Mouse (Mus musculus) 416B (cell line): ENCODE measurements around the gene Sar1b.

Experiments used
- DNase-seq: peaks from one replicate; pipeline ENCODE4 v3.0.0; 2011; ENCODE audit warnings: low read depth

The Sar1b gene

GRCm38 (mm10) chr11:51780773-51781267 is 17.3 kb downstream of the Sar1b start:
- peak; percentile 87 for DNase-seq

DNA sequence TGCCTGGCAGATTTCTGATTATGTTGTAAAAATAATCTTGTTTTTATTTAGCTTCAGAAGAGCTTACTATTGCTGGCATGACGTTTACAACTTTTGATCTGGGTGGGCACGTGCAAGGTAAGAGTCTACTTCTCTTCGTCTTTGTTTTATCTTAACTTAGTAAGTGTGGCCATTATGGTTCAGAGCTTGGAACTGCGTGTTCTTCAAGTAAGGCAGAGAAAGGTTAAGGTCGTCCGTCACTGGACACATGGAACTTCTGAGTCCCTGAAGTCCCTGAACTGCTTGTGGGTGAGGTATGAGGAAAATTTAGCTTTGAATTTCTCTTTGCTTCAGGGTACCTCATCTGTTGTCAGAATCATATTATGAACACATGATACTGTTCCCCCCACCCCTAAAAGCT is 19.2 kb downstream of the Sar1b start:
- DNase-seq, result no peak

- peak; percentile 69 for DNase-seq
Observed at GRCm38 (mm10) chr11:51785926-51786325, 22.4 kb downstream of the Sar1b start.

DNA sequence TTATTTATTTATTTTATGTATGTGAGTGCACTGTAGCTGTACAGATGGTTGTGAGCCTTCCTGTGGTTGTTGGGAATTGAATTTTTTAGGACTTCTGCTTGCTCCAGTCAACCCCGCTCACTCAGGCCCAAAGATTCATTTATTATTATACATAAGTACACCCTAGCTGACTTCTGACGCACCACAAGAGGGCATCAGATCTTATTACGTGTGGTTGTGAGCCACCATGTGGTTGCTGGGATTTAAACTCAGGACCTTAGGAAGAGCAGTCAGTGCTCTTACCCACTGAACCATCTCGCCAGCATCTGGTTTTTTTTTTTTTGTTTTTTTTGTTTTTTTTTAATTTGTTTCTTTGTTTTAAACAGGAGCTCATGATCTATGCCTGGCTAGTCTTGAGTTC is 26.2 kb downstream of the Sar1b start:
- DNase-seq, result peak; percentile 57

GRCm38 (mm10) chr11:51790662-51791061 is 27.2 kb downstream of the Sar1b start:
- DNase-seq, result no peak

DNA sequence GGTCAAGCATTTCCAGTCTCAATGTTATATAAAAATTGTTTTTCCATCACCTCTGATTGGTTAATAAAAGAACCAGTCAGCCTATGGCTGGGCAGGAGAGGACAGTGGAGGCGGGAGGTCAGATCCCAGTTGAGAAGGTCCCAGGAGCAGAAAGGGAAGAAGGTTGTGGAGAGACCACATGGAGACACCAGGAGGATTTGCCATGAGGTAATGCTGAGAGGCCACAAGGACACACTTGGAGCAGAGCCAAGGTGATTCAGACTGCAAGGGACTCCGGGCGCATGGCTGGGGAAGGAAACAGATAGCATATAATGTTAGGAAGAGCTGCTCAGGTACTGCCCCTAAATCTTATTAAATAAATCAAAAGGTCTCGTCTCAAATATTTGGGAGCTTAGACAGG is 32.8 kb downstream of the Sar1b start:
- DNase-seq, result peak; percentile 68

- DNase-seq, result peak; percentile 64
Observed at GRCm38 (mm10) chr11:51800634-51801325, 37.3 kb downstream of the Sar1b start.

GRCm38 (mm10) chr11:51805221-51805981 is 41.9 kb downstream of the Sar1b start:
- peak; percentile 91 for DNase-seq

DNA sequence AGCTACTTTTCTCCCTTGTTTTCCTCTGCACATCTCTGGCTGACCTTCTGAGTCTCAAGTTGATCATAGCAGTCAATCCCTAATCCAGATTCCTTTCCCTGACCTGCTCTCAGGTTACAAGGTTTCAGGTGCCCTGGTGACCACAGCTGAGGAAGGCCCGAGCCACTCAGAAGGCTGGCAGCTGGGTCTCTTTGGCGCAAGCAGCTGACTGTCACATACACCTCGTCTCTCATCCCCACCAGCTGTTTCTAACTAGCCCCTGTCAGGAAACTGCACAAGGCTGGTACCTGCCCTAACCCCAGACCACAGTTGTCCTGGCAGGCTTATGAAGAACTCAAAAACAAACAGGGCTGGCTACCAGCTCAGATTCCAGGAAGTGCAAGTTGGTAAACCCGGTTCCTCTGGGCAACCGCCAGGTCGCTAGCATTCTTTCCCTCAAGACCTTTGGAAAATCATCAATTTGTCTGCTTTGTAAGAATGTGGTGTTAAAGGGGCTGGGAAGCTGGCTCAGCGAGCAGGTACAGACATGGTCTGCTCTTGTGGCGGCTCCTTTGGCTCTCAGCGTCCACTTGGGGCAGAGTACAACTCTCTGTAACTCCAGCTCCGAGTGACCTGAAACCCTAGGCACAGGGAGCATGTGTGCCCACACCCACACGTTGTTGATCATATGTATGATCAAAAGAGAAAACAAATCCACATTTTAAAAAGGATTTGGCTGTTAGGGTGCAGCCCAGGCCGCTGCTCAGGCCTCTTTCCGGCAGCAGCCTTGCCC is 43.8 kb downstream of the Sar1b start:
- peak; percentile 56 for DNase-seq

DNA sequence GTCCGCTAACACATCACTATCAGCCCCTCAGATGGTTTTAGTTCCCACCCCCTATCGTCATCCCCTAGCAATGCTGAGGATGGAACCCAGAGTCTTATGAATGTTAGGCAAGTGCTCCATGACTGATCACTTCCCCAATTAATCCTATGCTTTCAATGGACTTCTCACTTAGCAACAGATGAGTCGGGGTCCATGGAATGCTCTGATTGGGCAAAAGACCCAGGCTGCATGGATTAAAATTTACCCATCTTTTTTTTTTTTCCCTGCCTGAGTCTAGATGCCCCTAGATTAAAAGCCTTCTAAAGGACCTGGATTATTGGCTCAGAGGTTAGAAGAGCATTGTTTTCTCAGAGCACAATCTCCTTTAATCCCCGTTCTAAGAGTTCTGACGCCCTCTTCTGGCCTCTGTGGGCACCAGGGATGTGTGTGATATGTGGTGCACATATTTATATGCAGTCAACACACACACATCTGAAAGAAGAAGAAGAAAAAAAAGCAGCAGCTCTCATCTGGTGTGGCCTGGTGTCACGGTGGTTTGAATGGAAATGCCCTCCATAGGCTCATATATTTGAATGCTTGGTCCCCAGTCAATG is 46.2 kb downstream of the Sar1b start:
- DNase-seq, result peak; percentile 80

GRCm38 (mm10) chr11:51811230-51811629 is 47.7 kb downstream of the Sar1b start:
- peak; percentile 50 for DNase-seq

- peak; percentile 54 for DNase-seq
Observed at GRCm38 (mm10) chr11:51812022-51812546, 48.6 kb downstream of the Sar1b start.

DNA sequence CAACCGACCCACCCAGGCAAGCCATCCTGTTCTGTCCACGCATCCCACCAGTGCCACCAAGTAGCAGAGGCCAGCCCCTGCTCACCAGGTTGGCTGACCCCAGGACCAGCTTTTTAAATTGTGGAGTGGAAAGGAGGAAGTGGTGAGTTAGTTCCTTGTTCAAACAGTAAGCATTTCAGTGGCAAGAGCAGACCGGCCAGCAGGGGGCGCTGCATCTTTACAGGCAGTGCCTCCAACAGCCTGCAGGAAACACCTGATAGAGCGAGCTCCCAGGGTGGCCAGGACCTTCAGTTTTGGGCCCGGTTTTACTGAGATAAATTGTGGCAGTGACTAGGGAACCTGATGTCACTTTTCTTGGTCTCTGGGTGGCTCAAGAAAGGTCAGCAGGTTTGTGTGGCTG is 54.3 kb downstream of the Sar1b start:
- DNase-seq, result peak; percentile 95

DNA sequence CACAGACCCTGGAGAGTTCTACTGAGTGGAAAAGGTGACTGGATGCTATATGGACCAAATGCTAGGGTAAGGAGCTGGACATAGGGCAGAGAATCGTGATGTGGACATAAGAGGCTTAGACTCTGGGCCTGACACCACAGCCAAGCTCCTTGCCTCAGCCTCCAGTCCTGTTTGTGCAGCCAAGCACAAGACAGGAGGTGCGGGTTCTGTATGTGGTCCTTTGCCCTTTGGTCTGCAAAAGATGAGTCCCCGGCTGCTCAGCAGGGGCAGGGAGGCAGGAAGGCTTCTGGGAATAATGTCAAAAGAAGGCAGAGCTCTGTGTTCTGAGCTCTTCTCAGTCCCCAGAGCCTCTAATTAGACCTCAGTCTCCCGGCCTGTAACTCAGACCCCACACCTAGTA is 55.4 kb downstream of the Sar1b start:
- no peak for DNase-seq

- DNase-seq, result peak; percentile 83
Observed at GRCm38 (mm10) chr11:51819964-51820363, 56.5 kb downstream of the Sar1b start.

- DNase-seq, result peak; percentile 79
Observed at GRCm38 (mm10) chr11:51820861-51821260, 57.4 kb downstream of the Sar1b start.

GRCm38 (mm10) chr11:51822736-51823135 is 59.2 kb downstream of the Sar1b start:
- DNase-seq, result peak; percentile 72

- DNase-seq, result no peak
Observed at GRCm38 (mm10) chr11:51823271-51823670, 59.8 kb downstream of the Sar1b start.

GRCm38 (mm10) chr11:51823963-51824753 is 60.7 kb downstream of the Sar1b start:
- DNase-seq, result peak; percentile 62

- DNase-seq, result no peak
Observed at GRCm38 (mm10) chr11:51824867-51825424, 61.5 kb downstream of the Sar1b start.
